Mouse (Mus musculus) stomach, postnatal 0 days (tissue): ENCODE measurements around the gene Nelfb. TPM values are rescaled to one million over a fixed set of nuclear protein-coding genes. Genes with fewer than 3 reads are reported as not detected.
A peak's percentile ranks its signal among the peaks of the same experiment; 100 is the strongest.

Source experiments
- ATAC-seq: fragments of 200-750 bp; cut with Nextera tagmentation; 2 replicates; pipeline ENCODE4 v1.8.0; 2017; ENCODE audit not compliant: low FRiP score, low TSS enrichment
- DNase-seq: peaks from one replicate; pipeline ENCODE4 v3.0.0-alpha.2; 2016; ENCODE audit warnings: low spot score
- H3K27ac ChIP-seq: fragments of 300-500 bp; sonication (generic); replicated peaks from 2 replicates; pipeline ENCODE4 v1.5.1; 2014; ENCODE audit warnings: mild to moderate bottlenecking, control low read depth
- H3K27me3 ChIP-seq: fragments of 300-500 bp; sonication (generic); 2 replicates; pipeline ENCODE4 v1.6.1; 2014; ENCODE audit warnings: low read length; ENCODE audit not compliant: control insufficient read depth, insufficient read depth
- H3K36me3 ChIP-seq: fragments of 300-500 bp; sonication (generic); 2 replicates; pipeline ENCODE4 v1.6.1; 2014; ENCODE audit warnings: low read length, mixed read lengths; ENCODE audit not compliant: control insufficient read depth, insufficient read depth
- H3K4me1 ChIP-seq: fragments of 300-500 bp; sonication (generic); replicated peaks from 2 replicates; pipeline ENCODE4 v1.6.1; 2014; ENCODE audit warnings: antibody characterized with exemption; ENCODE audit not compliant: control insufficient read depth, insufficient read depth
- H3K4me2 ChIP-seq: fragments of 300-500 bp; sonication (generic); replicated peaks from 2 replicates; pipeline ENCODE4 v1.6.1; 2014; ENCODE audit warnings: low read depth, mild to moderate bottlenecking, control low read depth, moderate library complexity
- H3K4me3 ChIP-seq: fragments of 300-500 bp; sonication (generic); 2 replicates; pipeline ENCODE4 v1.5.1; 2014; ENCODE audit warnings: low read depth, low read length, control low read depth
- H3K9ac ChIP-seq: fragments of 300-500 bp; sonication (generic); 2 replicates; pipeline ENCODE4 v1.6.1; 2014; ENCODE audit warnings: mild to moderate bottlenecking, low read length, control low read depth, mixed read lengths
- H3K9me3 ChIP-seq: fragments of 300-500 bp; sonication (generic); 2 replicates; pipeline ENCODE4 v1.6.1; 2016; ENCODE audit warnings: low read length; ENCODE audit not compliant: control insufficient read depth
- CTCF ChIP-seq: IDR thresholded peaks from 2 replicates; pipeline ENCODE4 v1.5.1; 2016; ENCODE audit warnings: antibody characterized with exemption, low read depth, mild to moderate bottlenecking, moderate library complexity
- EP300 ChIP-seq: optimal IDR thresholded peaks from 2 replicates; pipeline ENCODE3; 2016; ENCODE audit warnings: antibody characterized with exemption
- WGBS: fragments of 180-500 bp; shearing (Covaris S2); extraction: QIAGEN DNeasy Blood & Tissue Kit; methylation state at CpG from one replicate; pipeline ENCODE4 v1.1.7; 2014; 5-methylcytosine and 5-hydroxymethylcytosine counted together
- polyA plus RNA-seq: library from polyadenylated mRNA; unstranded; fragments of >200 nt; fragmentation: Nextera tagmentation; extraction: Ambion mirVana; gene quantifications from 2 replicates; pipeline ENCODE4 v1.2.1, GENCODE M21; 2015

The Nelfb gene
- polyA plus RNA-seq, 1 experiment from 2014 or later, result 58.6 TPM

DNA sequence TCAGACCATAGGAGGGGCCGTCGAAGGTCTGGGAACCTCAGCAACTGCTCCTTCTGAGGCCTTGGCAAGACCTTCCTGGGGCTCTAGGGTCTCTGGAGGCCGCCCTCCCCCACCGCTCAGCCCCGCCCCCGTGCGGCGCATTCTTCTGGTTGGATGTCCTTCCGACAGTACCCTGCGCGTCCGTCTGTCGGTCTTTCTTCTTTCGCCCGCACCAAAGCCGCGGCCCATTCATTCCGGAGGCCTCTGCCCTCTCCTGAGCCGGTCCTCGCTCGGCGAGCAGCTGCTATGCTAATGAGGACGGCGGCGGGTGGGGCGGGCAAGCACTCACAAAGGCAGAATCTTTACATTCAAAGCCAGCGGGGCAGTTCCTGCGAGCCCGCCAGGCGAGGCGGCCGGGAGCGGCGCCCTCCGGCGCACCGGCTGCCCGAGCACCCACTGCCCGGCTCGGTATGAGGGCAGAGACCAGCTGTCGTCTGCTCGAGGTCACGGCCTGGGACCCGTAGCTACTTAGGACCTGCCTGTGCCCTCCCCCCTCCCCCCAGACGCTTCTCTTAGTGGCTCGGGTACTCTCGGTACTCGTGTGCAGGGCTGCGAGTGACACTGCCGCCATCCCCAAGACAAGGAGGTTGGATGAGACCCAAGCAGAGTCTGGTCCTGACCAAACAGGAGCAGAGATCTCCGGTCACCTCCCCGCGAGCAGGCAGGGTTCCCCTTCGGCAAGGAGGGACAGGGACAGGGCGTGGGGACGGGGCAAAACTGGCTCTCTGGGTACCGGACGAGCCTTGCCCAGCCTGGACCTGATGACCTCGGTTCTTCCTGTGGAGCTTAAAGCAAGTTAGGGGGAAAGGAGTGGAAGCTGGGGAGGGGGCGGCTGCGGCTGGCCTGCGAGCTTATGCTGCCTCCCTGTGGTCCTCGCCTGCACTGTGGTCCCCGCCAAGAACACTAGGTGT, 25.4 kb downstream of the Nelfb start:
- WGBS, result 2% methylated on average over 63 of the region's 64 CpGs
- peak overlapping the region; percentile 81 for H3K4me2 ChIP-seq
- peak overlapping the region; percentile 65 for H3K27ac ChIP-seq
- DNase-seq, result peak; percentile 86
- peak; percentile 72 for TF ChIP-seq CTCF
- no peak for TF ChIP-seq EP300
- no peaks in the 10 kb centered on the region for H3K36me3 ChIP-seq
- no peaks in the 10 kb centered on the region for H3K27me3 ChIP-seq
- ATAC-seq, result peak; percentile 41
- H3K9me3 ChIP-seq, result no peaks in the 10 kb centered on the region
- peaks cover 3% of the 10 kb centered on the region; the same call in 1 of the 2 replicates for H3K4me1 ChIP-seq
- peak overlapping the region; percentile 54 for H3K9ac ChIP-seq
- H3K4me3 ChIP-seq, result peak overlapping the region; percentile 45

DNA sequence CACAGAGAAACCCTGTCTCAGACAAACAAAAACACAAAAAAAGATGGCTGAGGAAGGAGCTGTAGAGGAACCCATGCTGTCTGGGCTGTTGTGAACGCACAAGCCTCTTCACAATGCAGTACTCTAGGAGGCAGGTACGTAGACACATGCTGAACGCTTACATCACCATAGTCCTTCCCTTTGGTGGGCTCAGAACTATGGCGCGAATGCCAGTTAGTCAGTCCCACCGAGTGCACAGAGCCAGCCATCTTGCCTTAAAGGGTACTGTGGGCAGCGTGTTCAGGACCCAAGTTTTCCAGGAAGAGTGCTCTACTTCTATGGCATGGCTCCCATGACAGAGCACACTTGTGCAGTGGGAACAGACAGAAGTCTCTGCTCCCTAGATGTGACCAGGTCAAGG, 26.8 kb downstream of the Nelfb start:
- Histone ChIP-seq H3K27me3 (no peaks in the 10 kb centered on the region), H3K4me1 (peaks cover 3% of the 10 kb centered on the region; the same call in 1 of the 2 replicates), H3K36me3 (no peaks in the 10 kb centered on the region), H3K9me3 (no peaks in the 10 kb centered on the region), H3K4me3 (no peak overlapping the region), H3K9ac (no peak overlapping the region), H3K27ac (no peak overlapping the region), H3K4me2 (no peak overlapping the region)
- 95% methylated on average over 7 of the region's 7 CpGs for WGBS
- ATAC-seq, result no peak
- TF ChIP-seq EP300, result no peak
- DNase-seq, result no peak

- 76% methylated on average over 2 of the region's 2 CpGs for WGBS
- no peak overlapping the region for H3K4me3 ChIP-seq
- no peaks in the 10 kb centered on the region for H3K36me3 ChIP-seq
- H3K27me3 ChIP-seq, result no peaks in the 10 kb centered on the region
- no peak for ATAC-seq
- no peak for DNase-seq
- no peak overlapping the region for H3K27ac ChIP-seq
- peak overlapping the region; percentile 42; the same call in 1 of the 2 replicates for H3K4me2 ChIP-seq
- no peak for TF ChIP-seq EP300
- TF ChIP-seq CTCF, result no peak
- H3K9ac ChIP-seq, result no peak overlapping the region
- peaks cover 3% of the 10 kb centered on the region; the same call in 1 of the 2 replicates for H3K4me1 ChIP-seq
- H3K9me3 ChIP-seq, result no peaks in the 10 kb centered on the region
These were observed 28.0 kb downstream of the Nelfb start for GRCm38 (mm10) chr2:25183336-25183735.

- WGBS, result 43% methylated on average over 6 of the region's 6 CpGs
- no peak for TF ChIP-seq EP300
- no peak for TF ChIP-seq CTCF
- Histone ChIP-seq H3K4me2 (peak overlapping the region; percentile 42), H3K36me3 (no peaks in the 10 kb centered on the region), H3K9ac (0 out of 2 replicates have a peak overlapping the region, but pooled peaks have one; percentile 32), H3K27ac (no peak overlapping the region), H3K4me3 (peak overlapping the region; percentile 17; the same call in 1 of the 2 replicates), H3K9me3 (no peaks in the 10 kb centered on the region), H3K27me3 (no peaks in the 10 kb centered on the region; the same call in 1 of the 2 replicates), H3K4me1 (peaks cover 3% of the 10 kb centered on the region; the same call in 1 of the 2 replicates)
- no peak for DNase-seq
- no peak for ATAC-seq
These were observed 28.6 kb downstream of the Nelfb start for GRCm38 (mm10) chr2:25182664-25183063.

- Histone ChIP-seq H3K4me2 (peak overlapping the region; percentile 85), H3K27ac (peak overlapping the region; percentile 96), H3K27me3 (no peaks in the 10 kb centered on the region; the same call in 1 of the 2 replicates), H3K4me3 (peak overlapping the region; percentile 58), H3K9ac (peak overlapping the region; percentile 64), H3K9me3 (no peaks in the 10 kb centered on the region), H3K4me1 (peaks cover 3% of the 10 kb centered on the region; the same call in 1 of the 2 replicates), H3K36me3 (no peaks in the 10 kb centered on the region)
- DNase-seq (no peak), ATAC-seq (no peak)
- WGBS, result 4% methylated on average over 17 of the region's 17 CpGs
- TF ChIP-seq CTCF, result no peak
- TF ChIP-seq EP300, result no peak
These were observed 29.3 kb downstream of the Nelfb start for GRCm38 (mm10) chr2:25181891-25182397.
